Mouse (Mus musculus): Measurements from ENCODE around the gene Arf3.
"Not testable (repeated sequence)": the region's sequence is repeated elsewhere in the genome, so short reads cannot be mapped to it uniquely, and the experiment has no call there.

The Arf3 gene

DNA sequence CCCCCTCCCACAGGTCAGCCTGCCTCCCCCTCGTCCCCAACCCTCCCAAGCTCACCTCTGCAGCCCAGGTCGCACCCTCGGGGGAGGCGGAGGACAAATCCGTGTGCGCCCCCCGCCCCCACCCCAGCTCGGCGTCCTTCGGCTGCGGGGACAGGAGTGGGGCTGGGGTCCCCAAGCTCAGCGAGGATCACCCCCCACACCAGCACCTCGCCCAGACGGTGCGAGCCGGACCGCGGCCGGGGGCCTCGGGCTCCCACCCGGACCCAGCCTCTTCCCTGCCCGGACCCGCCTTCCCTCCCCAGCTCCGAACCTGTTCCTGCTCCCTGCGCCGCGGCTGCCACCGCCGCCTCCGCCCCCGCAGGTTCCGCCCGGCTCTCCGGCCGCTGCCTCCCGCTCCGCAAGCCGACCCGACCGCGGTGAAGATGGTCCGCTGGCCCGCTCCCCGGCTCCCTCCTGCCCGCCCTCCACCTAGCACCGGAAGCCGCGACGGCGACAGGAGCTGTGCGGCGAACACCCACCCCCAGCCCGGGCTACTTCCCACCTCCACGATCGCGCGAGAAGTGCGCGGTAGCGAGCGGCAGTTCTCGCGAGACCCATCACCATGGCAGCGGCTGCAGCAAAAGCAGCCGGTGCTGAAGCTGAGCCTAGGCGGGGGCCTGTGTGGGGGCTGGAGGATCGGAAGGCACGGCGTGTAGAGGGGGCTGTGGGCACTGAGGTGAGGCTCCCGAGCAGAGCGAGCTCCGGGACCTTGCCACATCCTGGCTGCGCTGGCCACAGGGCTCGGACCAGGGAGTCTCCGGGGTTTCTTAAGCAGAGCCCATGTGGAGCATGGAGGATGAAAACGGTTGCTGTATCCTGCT is at the start of gene Arf3:
TSS of gene Arf3 (minus strand) at position 545 of the 860 bp plus-strand sequence.
- peak; percentile 95 to 96 for DNase-seq (ENCODE audit: low spot score in 2 of 2)

DNA sequence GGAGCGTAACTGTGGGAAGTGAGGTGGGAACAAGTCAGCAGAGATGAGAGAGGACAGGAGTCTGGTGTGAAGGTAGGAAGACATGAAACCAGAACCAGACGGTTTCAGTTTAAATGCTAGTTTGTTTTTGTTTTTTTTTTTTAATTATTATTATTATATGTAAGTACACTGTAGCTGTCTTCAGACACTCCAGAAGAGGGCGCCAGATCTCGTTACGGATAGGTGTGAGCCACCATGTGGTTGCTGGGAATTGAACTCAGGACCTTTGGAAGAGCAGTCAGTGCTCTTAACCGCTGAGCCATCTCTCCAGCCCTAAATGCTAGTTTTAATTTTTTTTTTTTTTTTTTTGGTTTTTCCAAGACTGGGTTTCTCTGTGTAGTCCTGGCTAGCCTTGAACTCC is 47.2 kb upstream of the Arf3 start:
- DNase-seq (ENCODE audit: low spot score in 2 of 2) = not testable (repeated sequence)

DNA sequence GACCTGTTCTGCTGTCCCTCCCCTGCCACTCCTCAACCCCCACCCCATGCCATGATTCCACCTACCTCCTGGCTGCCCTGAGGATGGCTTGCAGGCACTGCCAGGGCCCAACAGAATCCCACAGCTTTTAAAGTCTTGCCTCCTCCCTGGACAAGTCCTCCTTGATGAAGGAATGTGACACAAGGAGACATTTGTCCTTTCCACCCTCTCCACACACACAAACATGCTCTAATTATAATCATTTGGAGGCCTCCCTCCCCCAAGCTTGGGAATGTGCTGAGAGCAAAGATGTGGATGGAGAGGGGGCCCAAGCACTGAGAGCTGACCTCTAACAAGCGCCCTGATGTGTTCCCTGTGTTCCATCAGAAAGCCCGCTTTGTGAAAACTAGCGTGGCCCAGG is 46.4 kb upstream of the Arf3 start, which contains the start of gene Ddn:
TSS of gene Ddn (minus strand) at position 101 of the 400 bp plus-strand sequence.
- DNase-seq (ENCODE audit: low spot score in 2 of 2) = no peak

DNA sequence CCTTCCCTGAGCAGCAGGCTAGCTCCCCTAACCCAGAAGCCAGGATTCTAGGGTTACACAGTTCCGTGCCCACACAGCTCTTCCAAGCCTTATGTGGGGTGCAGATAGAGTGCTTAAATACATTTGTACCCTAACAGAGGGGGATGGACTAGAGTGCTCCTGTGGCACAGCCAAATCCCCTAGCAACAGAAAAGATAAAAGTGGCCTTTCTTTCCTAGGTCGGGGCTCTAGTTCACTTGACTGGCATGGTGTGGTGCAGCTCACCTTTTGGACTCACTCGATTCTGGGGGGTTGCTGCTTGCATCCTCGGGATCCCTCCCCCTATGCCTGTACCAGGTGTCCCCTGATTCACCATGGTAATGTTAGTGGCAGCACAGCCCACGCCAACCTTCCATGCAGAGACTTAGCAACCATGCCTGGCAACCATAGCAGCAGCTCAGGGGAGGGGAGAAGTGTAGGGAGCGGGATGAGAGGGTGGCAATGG is 45.7 kb upstream of the Arf3 start:
- no peak for DNase-seq (ENCODE audit: low spot score in 2 of 2)

DNA sequence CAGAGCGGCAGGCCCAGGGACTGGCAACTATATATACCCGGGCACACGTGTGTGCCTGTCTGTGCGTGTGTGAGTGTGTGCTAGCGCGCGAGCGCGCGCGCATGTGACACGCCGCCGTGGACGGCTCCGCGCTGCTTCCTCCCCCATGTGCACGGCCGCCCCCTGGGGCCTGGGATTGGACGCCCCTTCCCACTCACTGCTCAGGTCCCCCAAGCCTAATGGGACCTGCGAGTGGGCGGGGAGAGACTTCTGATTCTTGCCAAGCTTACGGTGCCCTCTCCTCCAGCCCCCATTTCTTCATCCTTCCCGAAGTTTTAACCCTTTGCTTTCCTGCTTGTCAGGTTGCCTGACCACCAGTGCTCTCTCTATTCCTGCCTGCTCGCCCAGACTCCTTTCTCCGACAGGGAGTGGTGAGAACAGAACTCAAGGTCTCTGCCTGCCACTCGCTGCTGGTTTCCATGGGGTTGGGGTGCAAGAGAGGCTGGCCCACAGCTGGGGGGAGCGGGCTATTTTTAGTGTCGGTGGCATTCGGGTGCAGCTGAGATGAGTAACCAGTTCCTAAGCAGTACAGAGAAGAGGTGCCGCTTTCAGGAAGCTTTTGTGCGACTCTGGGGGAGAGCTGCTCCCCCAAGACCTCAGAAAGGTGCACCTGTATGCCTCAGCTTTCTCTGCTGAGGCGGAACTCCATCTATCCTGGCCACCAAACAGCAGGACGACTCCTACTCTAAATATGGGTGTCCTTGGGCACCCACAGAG is 45.1 kb upstream of the Arf3 start:
- DNase-seq (ENCODE audit: low spot score in 2 of 2) = no peak

DNA sequence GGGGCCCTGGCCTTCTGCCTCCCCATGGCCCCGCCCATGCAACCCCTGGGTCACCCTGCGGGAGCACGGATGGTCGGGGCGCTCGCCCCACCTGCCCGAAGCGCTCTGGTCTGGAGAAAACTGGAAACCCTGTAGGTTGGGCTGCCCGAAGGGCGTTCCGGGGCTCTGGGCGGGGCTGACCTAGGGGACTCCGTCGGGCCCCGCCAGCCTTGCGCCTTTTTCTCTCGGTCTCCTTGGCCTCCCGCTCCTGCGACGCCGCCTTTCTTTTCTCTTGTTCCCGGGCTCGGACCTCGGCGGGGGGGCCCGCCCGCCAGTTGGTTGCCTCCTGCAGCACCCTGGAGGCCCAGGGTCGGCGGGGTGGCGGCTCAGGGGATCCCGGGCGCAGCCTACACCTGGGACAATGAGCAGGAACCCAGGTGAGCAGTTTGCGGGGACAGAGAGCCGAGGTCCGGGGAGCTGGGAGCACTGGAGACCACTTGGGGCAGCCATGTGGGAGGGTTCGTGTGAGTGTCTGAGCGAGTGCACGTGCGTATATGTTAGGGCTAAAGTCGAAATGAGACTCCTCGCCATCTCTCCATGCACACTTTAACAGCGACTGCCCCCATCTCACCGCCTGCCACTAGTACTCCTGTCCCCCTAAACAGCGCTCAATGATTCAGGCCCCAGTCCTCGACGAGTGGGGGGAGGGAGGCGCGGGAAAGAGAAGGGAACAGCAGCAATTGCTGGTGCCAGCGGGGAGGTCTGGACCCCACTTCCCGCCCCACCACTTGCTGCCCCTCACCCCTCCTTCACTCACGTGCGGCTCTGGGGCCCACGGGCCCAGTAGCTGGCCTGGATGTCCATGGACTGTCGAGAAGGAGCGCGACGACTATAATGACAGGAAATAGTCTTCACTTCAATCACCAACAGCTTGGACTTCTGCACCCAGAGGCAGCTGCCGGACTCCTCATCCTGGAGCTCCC is 44.1 kb upstream of the Arf3 start:
- DNase-seq (ENCODE audit: low spot score in 2 of 2) = no peak

DNA sequence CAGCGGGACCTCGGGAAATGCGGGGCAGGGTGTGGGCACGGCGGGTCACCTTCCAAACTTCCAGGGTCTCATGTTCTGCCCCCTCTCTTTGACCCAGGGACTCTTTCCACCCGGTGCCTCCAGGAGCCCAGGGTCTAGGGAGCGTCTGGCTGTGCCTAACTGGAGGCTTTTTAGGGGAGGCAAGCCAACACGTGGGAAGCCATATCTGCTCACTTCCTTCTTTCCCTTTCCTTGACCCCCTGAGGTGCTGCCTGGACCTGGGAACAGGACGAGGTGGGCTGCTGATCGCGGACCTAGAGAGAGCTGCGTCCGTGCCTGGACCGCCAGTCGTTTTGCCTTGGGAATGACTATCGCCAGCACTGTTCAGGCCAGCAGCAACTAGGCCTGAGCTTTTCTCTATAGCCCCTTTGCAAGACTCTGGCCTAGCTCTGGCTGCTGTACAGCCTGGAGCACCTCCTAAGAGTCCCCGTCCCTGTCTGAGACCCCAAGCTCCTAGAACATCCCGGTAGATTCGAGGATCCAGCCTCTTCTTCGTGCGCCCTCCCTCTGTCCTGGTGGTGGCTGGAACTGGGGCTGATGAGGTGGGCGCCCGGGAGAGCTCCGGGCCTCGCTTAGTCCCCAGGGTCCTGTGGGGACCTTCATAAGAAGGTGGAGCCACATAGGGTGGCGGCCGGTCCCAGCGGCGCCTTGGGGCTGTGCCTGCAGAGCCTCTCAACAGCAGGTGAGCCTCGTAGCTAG is 43.2 kb upstream of the Arf3 start:
- DNase-seq (ENCODE audit: low spot score in 2 of 2) = no peak

DNA sequence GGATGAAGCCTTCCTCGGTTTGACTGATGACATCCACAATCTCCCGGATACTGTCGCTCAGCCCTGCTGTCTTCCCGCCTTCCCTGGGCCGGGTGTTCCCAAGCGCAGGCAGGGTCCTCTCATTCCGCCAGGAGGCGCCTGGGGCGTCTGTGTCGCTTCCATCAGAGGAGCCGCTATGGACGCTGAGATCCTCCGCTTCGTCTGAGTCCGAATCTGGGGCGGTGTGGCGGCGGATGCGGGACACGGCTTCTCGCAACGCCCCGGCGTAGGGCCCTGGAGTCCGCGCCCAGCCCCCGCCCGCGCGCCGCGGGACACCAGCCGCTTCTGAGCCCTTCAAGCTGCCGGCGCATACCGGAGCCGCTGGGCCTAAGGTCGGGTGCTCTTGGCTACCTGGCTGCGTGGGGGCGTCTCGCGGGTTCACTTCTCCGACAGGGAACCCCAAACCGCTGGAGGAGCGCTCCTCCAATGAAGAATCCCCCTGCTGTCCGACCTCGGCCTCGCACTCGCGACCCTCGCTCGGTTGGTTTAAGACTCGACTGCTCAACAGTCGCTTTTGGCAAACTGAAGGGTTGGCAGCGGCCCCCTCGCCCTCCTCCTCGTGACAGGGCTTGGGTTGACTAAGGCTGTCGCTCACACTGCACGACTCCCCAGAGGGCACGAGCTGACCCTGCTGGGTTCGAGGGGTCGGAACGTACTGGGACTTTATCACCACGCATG is 42.5 kb upstream of the Arf3 start:
- DNase-seq (ENCODE audit: low spot score in 2 of 2) = peak; percentile 46 to 69

DNA sequence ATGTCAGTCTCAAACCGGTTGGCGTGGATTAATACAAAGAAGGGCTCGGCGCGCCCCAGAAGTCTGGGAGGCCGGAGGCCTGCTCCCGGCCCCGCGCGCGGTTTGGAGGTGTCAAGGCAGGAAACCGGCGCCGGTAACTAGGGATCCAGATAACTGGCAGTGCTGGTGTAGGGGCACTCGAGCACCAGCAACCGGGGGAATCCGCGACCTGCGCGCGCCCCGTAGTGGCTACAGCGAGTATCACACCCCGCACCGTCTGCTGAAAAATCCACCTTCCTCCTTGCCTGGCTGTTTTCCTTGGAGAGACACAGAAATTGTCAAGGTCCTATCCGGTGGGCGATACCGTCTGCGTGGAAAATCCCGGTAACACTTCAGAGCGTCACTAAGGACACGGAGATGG is 41.0 kb upstream of the Arf3 start:
- peak; percentile 74 to 80 for DNase-seq (ENCODE audit: low spot score in 2 of 2)

DNA sequence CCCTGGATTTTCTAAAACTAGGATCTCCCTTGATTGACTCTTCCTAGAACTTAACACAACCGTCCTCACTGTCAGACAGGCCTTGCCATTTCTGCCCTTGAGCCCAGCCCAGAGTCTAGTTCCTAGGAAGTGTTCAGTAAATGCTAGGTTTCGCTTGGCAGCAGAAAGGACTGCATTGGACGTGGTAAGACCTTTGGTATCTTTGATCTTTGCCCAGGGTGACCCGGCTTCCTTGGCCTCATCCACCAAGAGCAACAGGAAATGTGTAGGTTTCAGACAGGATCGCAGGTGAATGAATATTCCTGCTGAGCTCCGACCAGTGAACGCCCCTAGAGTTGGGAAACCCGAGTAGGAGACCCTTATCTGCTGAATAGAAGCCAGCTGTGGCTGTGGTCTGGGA is 39.9 kb upstream of the Arf3 start:
- no peak for DNase-seq (ENCODE audit: low spot score in 2 of 2)

DNA sequence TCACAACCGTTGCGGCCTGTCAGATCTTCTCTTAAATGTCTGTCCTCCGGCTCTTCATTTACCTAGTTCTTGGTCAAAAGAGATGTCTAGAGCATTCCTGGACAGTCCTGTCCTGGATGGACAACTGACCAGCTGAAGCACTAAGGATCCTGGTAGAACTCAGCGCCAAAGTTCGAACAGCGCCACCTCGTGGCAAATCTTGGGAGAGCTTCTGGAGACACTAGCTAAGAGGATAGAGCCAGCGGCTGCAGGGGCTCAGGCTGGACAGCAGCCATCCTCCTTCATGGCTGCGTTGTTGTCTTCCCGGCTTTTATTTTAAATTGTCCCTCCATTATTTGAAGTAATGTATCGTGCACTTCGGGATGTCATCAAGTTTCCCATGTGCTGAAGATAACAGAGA is 36.4 kb upstream of the Arf3 start:
- DNase-seq (ENCODE audit: low spot score in 2 of 2) = peak; percentile 65 to 77

DNA sequence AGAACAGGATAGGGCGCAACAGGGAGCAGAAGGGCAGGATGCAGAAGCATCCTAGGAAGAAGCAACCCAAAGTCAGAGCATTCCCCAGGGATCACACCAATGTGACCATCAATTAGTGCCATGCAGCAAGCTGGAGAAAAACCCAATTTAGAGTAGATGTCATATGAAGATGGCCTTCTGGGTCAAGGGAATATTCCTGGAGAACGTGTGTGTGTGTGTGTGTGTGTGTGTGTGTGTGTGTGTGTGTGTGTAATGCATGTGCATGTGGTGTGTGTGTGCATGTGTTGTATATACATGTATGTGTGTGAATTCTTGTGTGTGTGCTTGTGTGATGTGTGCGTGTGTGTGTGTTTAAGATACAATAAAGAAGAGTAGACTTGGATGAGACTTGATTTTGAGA is 35.9 kb upstream of the Arf3 start:
- no peak for DNase-seq (ENCODE audit: low spot score in 2 of 2)

DNA sequence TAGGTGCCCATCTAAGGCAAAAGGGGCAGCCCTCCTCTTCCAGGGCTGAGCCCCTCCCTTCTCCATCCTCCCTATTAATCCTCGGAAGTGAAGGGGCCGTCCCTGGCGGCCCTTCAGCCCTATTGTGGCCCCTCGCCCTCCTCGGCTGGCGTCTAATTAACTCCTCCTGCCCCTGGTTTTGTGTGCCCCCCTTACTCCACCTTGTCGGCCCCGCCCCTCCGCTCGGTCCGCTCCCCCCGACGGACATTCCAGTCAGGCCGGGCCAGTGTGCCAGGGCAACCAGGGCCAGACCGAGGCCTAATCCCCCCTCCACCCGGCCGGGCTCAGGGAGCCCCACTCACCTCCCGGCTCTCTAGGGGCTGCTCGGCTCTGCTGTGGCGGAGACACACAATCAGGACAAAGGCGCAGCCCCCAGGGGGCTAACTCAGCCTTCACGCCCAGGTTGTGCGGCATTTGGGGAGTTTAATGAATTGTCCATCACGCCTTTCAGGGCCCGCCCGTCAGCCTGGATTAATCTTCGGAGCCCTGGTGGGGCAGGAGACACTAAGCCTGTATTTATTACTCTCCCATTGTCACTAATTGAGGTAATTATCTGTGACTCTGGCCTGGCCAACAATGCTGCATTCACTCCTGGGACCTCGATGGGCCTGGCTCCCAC is 35.0 kb upstream of the Arf3 start:
- DNase-seq (ENCODE audit: low spot score in 2 of 2) = no peak

DNA sequence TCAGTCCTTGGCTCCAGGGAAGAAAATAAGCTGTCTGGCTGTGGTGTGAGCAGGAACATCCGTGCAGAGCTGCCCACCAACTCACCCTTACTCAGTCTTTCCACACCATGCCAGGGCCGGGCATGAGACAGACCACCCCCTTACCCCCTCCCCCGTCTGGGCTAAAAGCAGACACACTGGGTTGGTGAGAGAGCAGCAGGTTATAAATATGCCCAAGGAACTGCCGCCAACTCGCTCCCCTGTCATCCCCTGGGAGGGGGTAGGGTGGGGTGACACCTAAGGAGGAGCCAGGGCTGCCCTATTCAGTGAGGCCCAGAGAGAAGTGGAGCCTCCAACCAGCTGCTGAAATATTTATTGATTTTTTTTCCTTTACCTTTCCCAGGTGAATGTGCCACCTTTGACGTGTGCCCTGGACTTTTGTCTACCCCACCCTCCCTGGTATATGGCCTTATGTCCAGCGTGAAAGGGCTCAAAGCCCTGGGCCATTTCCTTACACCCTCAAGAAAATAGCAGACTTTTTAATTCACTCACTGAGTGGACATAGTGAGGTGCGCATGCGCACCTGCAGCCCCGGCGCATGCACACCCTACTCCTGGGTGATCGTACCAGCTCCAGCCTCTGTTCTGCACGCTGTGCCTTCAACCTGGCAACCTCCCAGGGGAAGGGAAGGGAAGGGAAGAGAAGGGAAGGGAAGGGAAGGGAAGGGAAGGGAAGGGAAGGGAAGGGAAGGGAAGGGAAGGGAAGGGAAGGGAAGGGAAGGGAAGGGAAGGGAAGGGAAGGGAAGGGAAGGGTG is 34.0 kb upstream of the Arf3 start:
- no peak for DNase-seq (ENCODE audit: low spot score in 2 of 2)

DNA sequence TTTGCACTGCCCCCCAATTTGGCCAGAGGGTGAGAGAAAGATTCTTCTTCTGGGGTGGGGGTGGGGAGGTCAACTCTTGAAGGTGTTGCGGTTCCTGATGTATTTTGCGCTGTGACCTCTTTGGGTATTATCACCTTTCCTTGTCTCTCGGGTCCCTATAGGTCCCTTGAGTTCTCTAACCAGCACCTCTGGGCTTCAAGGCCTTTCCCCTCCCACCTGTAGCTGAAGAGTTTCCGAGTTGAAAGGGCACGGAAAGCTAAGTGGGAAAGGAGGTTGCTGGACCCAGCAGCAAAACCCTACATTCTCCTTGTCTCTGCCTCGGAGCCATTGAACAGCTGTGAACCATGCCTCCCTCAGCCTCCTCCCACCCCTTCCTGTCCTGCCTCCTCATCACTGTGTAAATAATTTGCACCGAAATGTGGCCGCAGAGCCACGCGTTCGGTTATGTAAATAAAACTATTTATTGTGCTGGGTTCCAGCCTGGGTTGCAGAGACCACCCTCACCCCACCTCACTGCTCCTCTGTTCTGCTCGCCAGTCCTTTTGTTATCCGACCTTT is 30.2 kb upstream of the Arf3 start:
- no peak for DNase-seq (ENCODE audit: low spot score in 2 of 2)

DNA sequence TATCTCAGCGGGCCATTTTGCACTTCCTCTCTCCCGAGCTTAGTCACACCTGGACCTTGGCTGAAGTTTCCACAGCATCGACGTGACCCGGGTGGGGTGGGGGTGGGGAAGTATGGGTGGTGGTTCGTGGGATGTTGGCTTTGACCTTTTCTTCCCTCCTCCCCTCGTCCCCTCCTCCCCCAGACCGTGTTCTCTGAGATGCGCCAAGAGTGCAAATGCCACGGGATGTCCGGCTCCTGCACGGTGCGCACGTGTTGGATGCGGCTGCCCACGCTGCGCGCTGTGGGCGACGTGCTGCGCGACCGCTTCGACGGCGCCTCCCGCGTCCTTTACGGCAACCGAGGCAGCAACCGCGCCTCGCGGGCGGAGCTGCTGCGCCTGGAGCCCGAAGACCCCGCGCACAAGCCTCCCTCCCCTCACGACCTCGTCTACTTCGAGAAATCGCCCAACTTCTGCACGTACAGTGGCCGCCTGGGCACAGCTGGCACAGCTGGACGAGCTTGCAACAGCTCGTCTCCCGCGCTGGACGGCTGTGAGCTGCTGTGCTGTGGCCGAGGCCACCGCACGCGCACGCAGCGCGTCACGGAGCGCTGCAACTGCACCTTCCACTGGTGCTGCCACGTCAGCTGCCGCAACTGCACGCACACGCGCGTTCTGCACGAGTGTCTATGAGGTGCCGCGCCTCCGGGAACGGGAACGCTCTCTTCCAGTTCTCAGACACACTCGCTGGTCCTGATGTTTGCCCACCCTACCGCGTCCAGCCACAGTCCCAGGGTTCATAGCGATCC is 29.4 kb upstream of the Arf3 start:
- no peak for DNase-seq (ENCODE audit: low spot score in 2 of 2)

DNA sequence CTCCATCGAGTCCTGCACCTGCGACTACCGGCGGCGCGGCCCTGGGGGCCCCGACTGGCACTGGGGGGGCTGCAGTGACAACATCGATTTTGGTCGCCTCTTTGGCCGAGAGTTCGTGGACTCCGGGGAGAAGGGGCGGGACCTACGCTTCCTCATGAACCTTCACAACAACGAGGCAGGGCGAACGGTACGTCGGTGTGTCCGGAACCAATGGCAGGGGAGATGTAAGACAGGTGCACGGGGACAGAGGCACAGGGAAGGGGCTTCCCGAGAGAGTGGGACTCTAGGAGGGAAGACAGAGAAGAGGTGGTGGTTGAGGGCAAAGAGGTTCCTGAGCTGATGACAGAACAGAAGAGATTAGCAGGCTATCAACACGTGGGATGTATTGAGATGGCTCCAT is 28.8 kb upstream of the Arf3 start:
- no peak for DNase-seq (ENCODE audit: low spot score in 2 of 2)

DNA sequence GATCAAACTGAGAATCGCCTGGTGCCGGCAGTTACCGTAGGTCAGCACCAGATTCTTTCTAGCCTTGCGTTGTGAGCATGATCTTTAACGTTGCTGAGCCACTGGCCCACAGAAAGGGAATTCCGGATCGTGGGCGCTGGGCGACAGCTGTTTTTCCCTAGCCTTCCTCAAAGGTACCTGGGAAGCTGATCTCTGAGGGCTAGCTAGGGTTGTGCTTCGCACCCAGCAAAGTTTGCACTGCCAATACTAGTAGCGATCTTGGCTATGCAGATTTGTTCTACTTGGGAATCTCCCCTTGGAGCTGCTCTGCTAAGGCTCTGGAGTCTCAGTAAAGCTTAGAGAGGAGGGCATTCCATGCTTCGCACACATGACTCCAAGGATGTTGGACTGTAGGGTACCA is 28.2 kb upstream of the Arf3 start:
- no peak for DNase-seq (ENCODE audit: low spot score in 2 of 2)
